Mouse (Mus musculus): ENCODE measurements around the gene Mrpl18. TPM values are rescaled to one million over a fixed set of nuclear protein-coding genes. Genes with fewer than 3 reads are reported as not detected.

Gene Mrpl18
- polyA plus RNA-seq, 1 experiment from 2014 or later, result 187 TPM

Small RNAs within 50 kb of the gene (microRNA-seq; reads per million reads assigned to microRNA genes)
- not detected for gene Gm24085

Other genes with a start within 250 kb of the Mrpl18 start
- 4.0 and 4.7 TPM in 2 replicates for gene Slc22a1, start 240.5 kb downstream of the Mrpl18 start, polyA plus RNA-seq (2016; fragmentation: Nextera tagmentation; extraction: Ambion mirVana)
- gene Igf2r, start 146.7 kb downstream of the Mrpl18 start, polyA plus RNA-seq (2016; fragmentation: Nextera tagmentation; extraction: Ambion mirVana), result 293 and 312 TPM in 2 replicates
- gene Mas1, start 48.2 kb downstream of the Mrpl18 start, polyA plus RNA-seq (2016; fragmentation: Nextera tagmentation; extraction: Ambion mirVana), result 0.39 and 1.1 TPM in 2 replicates
- not detected in 2 replicates for gene Mrgprh, start 40.3 kb downstream of the Mrpl18 start, polyA plus RNA-seq (2016; fragmentation: Nextera tagmentation; extraction: Ambion mirVana)
- 0.51 and 1.1 TPM in 2 replicates for gene Pnldc1, start 6.1 kb downstream of the Mrpl18 start, polyA plus RNA-seq (2016; fragmentation: Nextera tagmentation; extraction: Ambion mirVana)
- gene Tcp1, start 644 bp downstream of the Mrpl18 start, polyA plus RNA-seq (2016; fragmentation: Nextera tagmentation; extraction: Ambion mirVana), result 410 and 430 TPM in 2 replicates
- 0.57 and 0.61 TPM in 2 replicates for gene Acat3, start 24.3 kb upstream of the Mrpl18 start, polyA plus RNA-seq (2016; fragmentation: Nextera tagmentation; extraction: Ambion mirVana)
- gene Acat2, start 44.4 kb upstream of the Mrpl18 start, polyA plus RNA-seq (2016; fragmentation: Nextera tagmentation; extraction: Ambion mirVana), result 53.6 and 57.2 TPM in 2 replicates
- gene Wtap, start 77.8 kb upstream of the Mrpl18 start, polyA plus RNA-seq (2016; fragmentation: Nextera tagmentation; extraction: Ambion mirVana), result 71.4 and 74.4 TPM in 2 replicates
- gene Sod2, start 90.5 kb upstream of the Mrpl18 start, polyA plus RNA-seq (2016; fragmentation: Nextera tagmentation; extraction: Ambion mirVana), result 319 and 325 TPM in 2 replicates
- gene Gpr31b, start 136.0 kb upstream of the Mrpl18 start, polyA plus RNA-seq (2016; fragmentation: Nextera tagmentation; extraction: Ambion mirVana), result 0.14 TPM in 1 of 2 replicates, not detected in the other
- gene Tcp10b, start 144.8 kb upstream of the Mrpl18 start, polyA plus RNA-seq (2016; fragmentation: Nextera tagmentation; extraction: Ambion mirVana), result 0.15 TPM in 1 of 2 replicates, not detected in the other
- gene Unc93a, start 215.5 kb upstream of the Mrpl18 start, polyA plus RNA-seq (2016; fragmentation: Nextera tagmentation; extraction: Ambion mirVana), result not detected in 2 replicates